Mouse (Mus musculus) erythroblast, embryonic 14.5 days (primary cell): ENCODE data around the gene Hivep3.

ENCODE experiments used
- GATA1 ChIP-seq: IDR thresholded peaks from 2 replicates; pipeline ENCODE4 v1.6.1; 2012; ENCODE audit warnings: low read length, inconsistent platforms, mixed read lengths
- TAL1 ChIP-seq: IDR thresholded peaks from 3 replicates; pipeline ENCODE4 v1.6.1; 2012; ENCODE audit warnings: low read length, inconsistent platforms, mixed read lengths

DNA sequence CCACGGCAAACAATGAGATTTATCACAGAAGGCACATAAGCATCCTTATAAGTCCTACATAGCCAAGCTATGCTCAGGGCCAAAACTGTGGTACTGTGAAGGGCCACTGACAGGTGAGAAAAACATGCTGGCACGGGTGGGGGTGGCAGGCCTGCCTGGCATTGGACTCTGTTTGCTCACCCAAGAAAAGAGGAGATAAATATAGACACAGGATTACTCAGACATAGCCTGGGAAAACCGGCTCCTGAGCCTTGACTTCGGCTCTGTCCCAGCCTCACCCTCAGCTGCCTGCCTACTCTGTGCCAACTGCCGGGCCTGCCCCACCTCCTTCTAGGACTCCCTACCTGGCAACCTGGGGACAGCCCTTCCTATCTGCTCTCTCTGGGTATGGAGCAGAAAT lies 410.8 kb downstream of the Hivep3 start:
- no peak for TF ChIP-seq GATA1
- TF ChIP-seq TAL1, result no peak
